Mouse (Mus musculus): ENCODE data around the gene Naif1. TPM values are rescaled to one million over a fixed set of nuclear protein-coding genes. Genes with fewer than 3 reads are reported as not detected.

The Naif1 gene
- polyA plus RNA-seq, 1 experiment from 2014 or later, result 6.0 TPM

GRCm38 (mm10) chr2:32421851-32422251 is 28.4 kb upstream of the Naif1 start:
- H3K9me3 ChIP-seq (replicated peaks; ENCODE audit: control insufficient read depth, low read length), result no peaks in the 10 kb centered on the region
- no peak for ATAC-seq (replicated peaks; ENCODE audit: insufficient number of reproducible peaks, low FRiP score, low TSS enrichment, low read depth)
- H3K27me3 ChIP-seq (ENCODE audit: control insufficient read depth, insufficient read depth, low read length), result no peaks in the 10 kb centered on the region
- peaks cover 4% of the 10 kb centered on the region; the same call in 1 of the 2 replicates for H3K4me1 ChIP-seq (ENCODE audit: control insufficient read depth, insufficient read depth, low read length)
- WGBS, result 99% methylated on average over 6 of the region's 6 CpGs
- H3K4me2 ChIP-seq (ENCODE audit: low read depth, low read length), result no peak overlapping the region
- H3K27ac ChIP-seq (replicated peaks; ENCODE audit: low read depth, low read length), result no peak overlapping the region
- H3K9ac ChIP-seq (replicated peaks; ENCODE audit: low read length), result no peak overlapping the region
- H3K4me3 ChIP-seq (ENCODE audit: low read depth, low read length), result no peak overlapping the region
- peaks cover 3% of the 10 kb centered on the region; the same call in 1 of the 2 replicates for H3K36me3 ChIP-seq (replicated peaks; ENCODE audit: control insufficient read depth, insufficient read depth, low read depth, low read length)
- no peak for DNase-seq (ENCODE audit: low spot score)

DNA sequence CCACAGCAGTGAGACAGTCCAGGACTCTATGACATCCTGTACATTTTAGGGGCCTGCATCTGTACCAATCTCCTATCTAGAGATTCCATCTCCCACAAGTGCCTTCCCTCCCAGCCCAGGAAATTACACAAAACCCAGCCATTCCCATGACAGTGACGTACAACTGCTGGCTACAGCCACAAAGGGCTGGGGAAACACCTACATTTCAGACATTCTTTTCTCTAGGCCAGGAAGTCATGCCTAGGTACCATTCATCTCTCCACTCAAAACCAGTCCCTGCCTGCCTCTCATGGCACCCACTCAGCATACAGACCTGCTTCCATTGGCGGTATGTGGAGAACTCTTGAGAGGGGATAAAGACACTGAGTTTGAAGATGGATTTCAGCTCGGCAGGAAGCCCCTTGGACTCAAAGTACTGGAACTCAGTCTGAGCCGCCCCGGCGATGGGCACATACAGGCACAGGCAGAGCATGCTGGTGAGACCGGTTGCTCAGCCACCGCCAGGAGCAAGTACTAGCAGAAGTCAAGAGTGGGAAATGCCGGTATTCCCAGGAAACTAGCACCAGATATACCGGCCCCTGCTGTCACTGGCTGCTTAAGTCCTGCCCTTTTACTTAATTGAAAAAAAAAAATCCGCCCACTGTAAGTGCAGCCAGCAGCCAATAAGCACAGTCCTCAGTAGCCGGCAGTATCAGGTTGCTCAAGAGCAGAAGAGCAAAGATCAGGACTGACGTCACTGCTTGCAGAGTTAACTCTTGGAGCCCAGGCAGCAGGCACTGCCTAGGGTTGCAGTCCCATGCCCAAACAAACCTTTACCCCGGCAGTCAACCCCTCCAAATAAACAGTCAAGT is 26.6 kb upstream of the Naif1 start:
- H3K9me3 ChIP-seq (replicated peaks; ENCODE audit: control insufficient read depth, low read length), result no peaks in the 10 kb centered on the region
- peaks cover 7% of the 10 kb centered on the region; the same call in 1 of the 2 replicates for H3K4me1 ChIP-seq (ENCODE audit: control insufficient read depth, insufficient read depth, low read length)
- H3K36me3 ChIP-seq (replicated peaks; ENCODE audit: control insufficient read depth, insufficient read depth, low read depth, low read length), result peaks cover 3% of the 10 kb centered on the region; the same call in 1 of the 2 replicates
- DNase-seq (ENCODE audit: low spot score) (peak; percentile 94), ATAC-seq (replicated peaks; ENCODE audit: insufficient number of reproducible peaks, low FRiP score, low TSS enrichment, low read depth) (peak; percentile 87)
- H3K27me3 ChIP-seq (ENCODE audit: control insufficient read depth, insufficient read depth, low read length), result no peaks in the 10 kb centered on the region
- H3K9ac ChIP-seq (replicated peaks; ENCODE audit: low read length), result peak overlapping the region; percentile 30; the same call in 1 of the 2 replicates
- WGBS, result 2% methylated on average over 14 of the region's 14 CpGs
- H3K4me3 ChIP-seq (ENCODE audit: low read depth, low read length), result peak overlapping the region; percentile 19
- peak overlapping the region; percentile 48 for H3K4me2 ChIP-seq (ENCODE audit: low read depth, low read length)
- H3K27ac ChIP-seq (replicated peaks; ENCODE audit: low read depth, low read length), result no peak overlapping the region; the same call in 1 of the 2 replicates

DNA sequence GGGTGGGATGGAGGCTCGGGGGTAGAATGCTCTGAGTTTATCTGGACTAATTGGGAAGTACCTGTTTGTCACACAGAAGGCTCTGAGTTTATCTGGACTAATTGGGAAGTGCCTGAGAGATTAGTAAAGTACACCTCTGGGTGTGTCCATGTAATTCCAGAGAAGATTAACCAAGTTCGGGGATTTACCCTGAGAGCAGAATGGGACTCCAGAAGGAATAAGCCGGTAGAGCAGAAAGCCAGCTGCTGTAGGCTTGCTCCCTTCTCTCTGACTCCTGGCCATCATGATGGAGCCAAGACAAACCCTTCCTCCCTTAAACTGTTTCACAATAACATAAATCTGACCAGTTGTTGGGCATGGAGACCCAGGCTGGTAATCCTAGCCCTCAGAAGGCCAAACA is 25.5 kb upstream of the Naif1 start:
- ATAC-seq (replicated peaks; ENCODE audit: insufficient number of reproducible peaks, low FRiP score, low TSS enrichment, low read depth) (no peak), DNase-seq (ENCODE audit: low spot score) (no peak)
- Histone ChIP-seq H3K27me3 (ENCODE audit: control insufficient read depth, insufficient read depth, low read length) (no peaks in the 10 kb centered on the region), H3K9ac (replicated peaks; ENCODE audit: low read length) (no peak overlapping the region), H3K9me3 (replicated peaks; ENCODE audit: control insufficient read depth, low read length) (no peaks in the 10 kb centered on the region), H3K4me3 (ENCODE audit: low read depth, low read length) (no peak overlapping the region), H3K4me2 (ENCODE audit: low read depth, low read length) (no peak overlapping the region), H3K4me1 (ENCODE audit: control insufficient read depth, insufficient read depth, low read length) (peaks cover 7% of the 10 kb centered on the region; the same call in 1 of the 2 replicates), H3K27ac (replicated peaks; ENCODE audit: low read depth, low read length) (peak overlapping the region; percentile 66), H3K36me3 (replicated peaks; ENCODE audit: control insufficient read depth, insufficient read depth, low read depth, low read length) (no peaks in the 10 kb centered on the region)
- WGBS, result 41% methylated on average over 3 of the region's 3 CpGs

- Histone ChIP-seq H3K4me3 (ENCODE audit: low read depth, low read length) (no peak overlapping the region), H3K9me3 (replicated peaks; ENCODE audit: control insufficient read depth, low read length) (no peaks in the 10 kb centered on the region), H3K27me3 (ENCODE audit: control insufficient read depth, insufficient read depth, low read length) (no peaks in the 10 kb centered on the region), H3K4me2 (ENCODE audit: low read depth, low read length) (no peak overlapping the region), H3K27ac (replicated peaks; ENCODE audit: low read depth, low read length) (no peak overlapping the region), H3K36me3 (replicated peaks; ENCODE audit: control insufficient read depth, insufficient read depth, low read depth, low read length) (no peaks in the 10 kb centered on the region), H3K9ac (replicated peaks; ENCODE audit: low read length) (no peak overlapping the region), H3K4me1 (ENCODE audit: control insufficient read depth, insufficient read depth, low read length) (peaks cover 7% of the 10 kb centered on the region; the same call in 1 of the 2 replicates)
- no peak for ATAC-seq (replicated peaks; ENCODE audit: insufficient number of reproducible peaks, low FRiP score, low TSS enrichment, low read depth)
- no peak for DNase-seq (ENCODE audit: low spot score)
- 73% methylated on average over 5 of the region's 5 CpGs for WGBS
These were observed 24.7 kb upstream of the Naif1 start for GRCm38 (mm10) chr2:32425568-32425967.

- no peaks in the 10 kb centered on the region for H3K36me3 ChIP-seq (replicated peaks; ENCODE audit: control insufficient read depth, insufficient read depth, low read depth, low read length)
- H3K9me3 ChIP-seq (replicated peaks; ENCODE audit: control insufficient read depth, low read length), result no peaks in the 10 kb centered on the region
- ATAC-seq (replicated peaks; ENCODE audit: insufficient number of reproducible peaks, low FRiP score, low TSS enrichment, low read depth), result no peak
- H3K27me3 ChIP-seq (ENCODE audit: control insufficient read depth, insufficient read depth, low read length), result no peaks in the 10 kb centered on the region
- no peak overlapping the region for H3K4me2 ChIP-seq (ENCODE audit: low read depth, low read length)
- WGBS, result 92% methylated on average over 1 of the region's 1 CpGs
- H3K27ac ChIP-seq (replicated peaks; ENCODE audit: low read depth, low read length), result no peak overlapping the region
- H3K4me3 ChIP-seq (ENCODE audit: low read depth, low read length), result no peak overlapping the region
- DNase-seq (ENCODE audit: low spot score), result no peak
- H3K4me1 ChIP-seq (ENCODE audit: control insufficient read depth, insufficient read depth, low read length), result peaks cover 7% of the 10 kb centered on the region; the same call in 1 of the 2 replicates
- no peak overlapping the region for H3K9ac ChIP-seq (replicated peaks; ENCODE audit: low read length)
These were observed 24.1 kb upstream of the Naif1 start for GRCm38 (mm10) chr2:32426141-32426540.

GRCm38 (mm10) chr2:32427720-32428119 is 22.5 kb upstream of the Naif1 start:
- H3K27me3 ChIP-seq (ENCODE audit: control insufficient read depth, insufficient read depth, low read length), result no peaks in the 10 kb centered on the region
- H3K36me3 ChIP-seq (replicated peaks; ENCODE audit: control insufficient read depth, insufficient read depth, low read depth, low read length), result no peaks in the 10 kb centered on the region
- ATAC-seq (replicated peaks; ENCODE audit: insufficient number of reproducible peaks, low FRiP score, low TSS enrichment, low read depth) (no peak), DNase-seq (ENCODE audit: low spot score) (no peak)
- 0 out of 2 replicates have a peak overlapping the region, but pooled peaks have one; percentile 8 for H3K4me2 ChIP-seq (ENCODE audit: low read depth, low read length)
- H3K27ac ChIP-seq (replicated peaks; ENCODE audit: low read depth, low read length), result no peak overlapping the region
- H3K9ac ChIP-seq (replicated peaks; ENCODE audit: low read length), result no peak overlapping the region
- H3K4me3 ChIP-seq (ENCODE audit: low read depth, low read length), result no peak overlapping the region
- no peaks in the 10 kb centered on the region for H3K9me3 ChIP-seq (replicated peaks; ENCODE audit: control insufficient read depth, low read length)
- 67% methylated on average over 5 of the region's 5 CpGs for WGBS
- H3K4me1 ChIP-seq (ENCODE audit: control insufficient read depth, insufficient read depth, low read length), result peaks cover 7% of the 10 kb centered on the region; the same call in 1 of the 2 replicates

DNA sequence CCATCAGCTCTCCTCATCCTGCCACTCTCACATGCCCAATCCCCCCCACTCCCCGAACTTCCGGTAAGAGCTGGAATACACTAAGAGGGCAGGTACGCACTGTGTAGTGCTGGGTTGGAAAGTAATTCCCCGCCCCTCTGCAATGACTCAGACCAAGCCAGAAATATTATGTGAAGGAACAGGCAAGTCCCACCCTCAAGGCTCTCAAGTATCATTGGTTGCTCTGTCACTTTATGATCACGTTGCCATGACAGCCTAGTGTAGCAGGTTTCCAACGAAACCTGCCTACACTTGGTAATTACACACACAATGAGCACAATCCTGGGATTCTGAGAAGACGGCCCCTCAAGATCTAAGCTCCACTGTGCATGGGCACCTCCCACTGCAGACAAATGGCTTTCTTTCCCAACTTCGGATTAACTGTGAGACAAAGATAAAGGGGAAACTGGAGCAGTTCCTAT is 22.0 kb upstream of the Naif1 start:
- WGBS, result 75% methylated on average over 8 of the region's 8 CpGs
- peaks cover 7% of the 10 kb centered on the region; the same call in 1 of the 2 replicates for H3K4me1 ChIP-seq (ENCODE audit: control insufficient read depth, insufficient read depth, low read length)
- peak; percentile 61 for DNase-seq (ENCODE audit: low spot score)
- H3K4me3 ChIP-seq (ENCODE audit: low read depth, low read length), result no peak overlapping the region
- H3K27me3 ChIP-seq (ENCODE audit: control insufficient read depth, insufficient read depth, low read length), result no peaks in the 10 kb centered on the region
- no peak for ATAC-seq (replicated peaks; ENCODE audit: insufficient number of reproducible peaks, low FRiP score, low TSS enrichment, low read depth)
- no peaks in the 10 kb centered on the region for H3K9me3 ChIP-seq (replicated peaks; ENCODE audit: control insufficient read depth, low read length)
- H3K9ac ChIP-seq (replicated peaks; ENCODE audit: low read length), result no peak overlapping the region
- H3K36me3 ChIP-seq (replicated peaks; ENCODE audit: control insufficient read depth, insufficient read depth, low read depth, low read length), result no peaks in the 10 kb centered on the region
- H3K4me2 ChIP-seq (ENCODE audit: low read depth, low read length), result peak overlapping the region; percentile 13; the same call in 1 of the 2 replicates
- peak overlapping the region; percentile 35; the same call in 1 of the 2 replicates for H3K27ac ChIP-seq (replicated peaks; ENCODE audit: low read depth, low read length)

Measured in embryonic facial prominence, embryonic 11.5 days (tissue).